Mouse (Mus musculus): Measurements from ENCODE around the gene Gm20388. TPM values are rescaled to one million over a fixed set of nuclear protein-coding genes. Genes with fewer than 3 reads are reported as not detected.

The Gm20388 gene
- polyA plus RNA-seq, 1 experiment from 2014 or later: not detected

DNA sequence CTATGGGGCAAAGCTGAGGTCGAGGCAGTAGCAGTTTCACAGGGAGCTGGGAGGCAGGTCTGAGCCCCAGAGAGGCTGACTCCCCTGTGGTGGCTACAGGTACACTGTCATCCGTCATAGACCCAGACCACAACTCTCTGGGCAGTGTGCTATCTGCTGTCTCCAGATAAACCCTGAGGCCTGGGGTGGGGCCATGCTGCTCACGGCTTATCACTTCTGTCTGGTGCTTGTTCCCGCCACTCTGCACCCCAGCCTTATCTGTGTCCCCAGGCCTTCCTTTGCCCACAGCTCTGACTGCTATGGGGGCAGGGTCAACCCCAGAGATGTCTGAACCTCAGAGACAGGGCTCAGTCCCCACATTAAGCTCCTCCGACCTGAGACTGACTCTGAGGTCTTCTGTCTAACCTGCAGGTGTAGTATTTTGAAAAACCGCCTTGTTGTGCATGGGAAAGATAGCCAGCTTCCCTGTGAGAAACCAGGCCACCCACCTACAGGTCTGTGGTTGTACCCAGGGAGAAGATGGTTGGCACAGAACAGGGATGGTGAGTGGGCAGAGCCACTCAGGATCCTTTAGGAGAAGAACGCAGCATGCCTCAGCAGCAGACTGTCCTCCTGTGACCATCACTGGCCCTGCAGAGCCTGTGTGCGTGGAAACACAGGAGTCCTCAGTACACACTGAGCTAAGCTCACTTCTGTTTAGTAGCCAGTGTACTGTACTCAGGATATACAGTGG, 461.2 kb downstream of the Gm20388 start:
- WGBS: 76% methylated on average over 8 of the region's 8 CpGs
- no peaks in the 10 kb centered on the region for H3K27me3 ChIP-seq (ENCODE audit: control insufficient read depth, insufficient read depth, low read length)
- ATAC-seq (ENCODE audit: low FRiP score): no peak
- H3K36me3 ChIP-seq (ENCODE audit: control insufficient read depth, insufficient read depth, low read length): no peaks in the 10 kb centered on the region
- H3K4me3 ChIP-seq (ENCODE audit: low read depth, low read length): no peak overlapping the region
- no peak overlapping the region; the same call in 1 of the 2 replicates for H3K9ac ChIP-seq (ENCODE audit: low read length)
- no peak for DNase-seq (ENCODE audit: low spot score, missing footprints)
- peak overlapping the region; percentile 22; the same call in 1 of the 2 replicates for H3K27ac ChIP-seq (ENCODE audit: low read depth, low read length)
- no peak overlapping the region for H3K4me2 ChIP-seq
- H3K9me3 ChIP-seq (ENCODE audit: control insufficient read depth, low read length): no peaks in the 10 kb centered on the region
- peaks cover 38% of the 10 kb centered on the region for H3K4me1 ChIP-seq (ENCODE audit: control insufficient read depth, insufficient read depth, low read length)

DNA sequence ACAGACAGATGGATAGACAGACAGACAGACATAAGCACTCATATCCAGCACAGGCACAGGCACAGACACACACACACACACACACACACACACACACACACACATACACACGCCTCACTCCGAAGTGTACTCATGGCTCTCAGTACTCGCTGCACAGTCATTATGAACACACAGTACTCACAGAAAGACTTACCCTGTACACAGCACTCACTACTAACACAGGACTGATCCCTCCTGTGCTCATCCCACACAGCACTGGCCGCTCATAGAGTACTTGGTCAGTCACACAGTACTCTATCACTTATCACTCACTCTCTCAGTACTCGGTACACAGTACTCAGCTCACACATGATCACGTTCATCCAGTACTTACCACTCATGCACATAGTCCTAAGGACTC, 462.0 kb downstream of the Gm20388 start:
- no peak for ATAC-seq (ENCODE audit: low FRiP score)
- Histone ChIP-seq H3K27ac (ENCODE audit: low read depth, low read length) (peak overlapping the region; percentile 22; the same call in 1 of the 2 replicates), H3K4me2 (no peak overlapping the region), H3K4me3 (ENCODE audit: low read depth, low read length) (no peak overlapping the region), H3K27me3 (ENCODE audit: control insufficient read depth, insufficient read depth, low read length) (no peaks in the 10 kb centered on the region), H3K9me3 (ENCODE audit: control insufficient read depth, low read length) (no peaks in the 10 kb centered on the region), H3K36me3 (ENCODE audit: control insufficient read depth, insufficient read depth, low read length) (no peaks in the 10 kb centered on the region), H3K9ac (ENCODE audit: low read length) (no peak overlapping the region), H3K4me1 (ENCODE audit: control insufficient read depth, insufficient read depth, low read length) (peaks cover 46% of the 10 kb centered on the region)
- no peak for DNase-seq (ENCODE audit: low spot score, missing footprints)
- WGBS: 87% methylated on average over 6 of the region's 6 CpGs

- Histone ChIP-seq H3K9me3 (ENCODE audit: control insufficient read depth, low read length) (no peaks in the 10 kb centered on the region), H3K27me3 (ENCODE audit: control insufficient read depth, insufficient read depth, low read length) (no peaks in the 10 kb centered on the region), H3K9ac (ENCODE audit: low read length) (no peak overlapping the region), H3K27ac (ENCODE audit: low read depth, low read length) (no peak overlapping the region), H3K36me3 (ENCODE audit: control insufficient read depth, insufficient read depth, low read length) (no peaks in the 10 kb centered on the region), H3K4me1 (ENCODE audit: control insufficient read depth, insufficient read depth, low read length) (peaks cover 47% of the 10 kb centered on the region), H3K4me2 (no peak overlapping the region), H3K4me3 (ENCODE audit: low read depth, low read length) (no peak overlapping the region)
- no peak for ATAC-seq (ENCODE audit: low FRiP score)
- WGBS: 83% methylated on average over 3 of the region's 3 CpGs
- DNase-seq (ENCODE audit: low spot score, missing footprints): no peak
These were observed 463.0 kb downstream of the Gm20388 start for GRCm38 (mm10) chr8:120373621-120374020.

- H3K4me2 ChIP-seq: no peak overlapping the region
- H3K4me3 ChIP-seq (ENCODE audit: low read depth, low read length): no peak overlapping the region
- 83% methylated on average over 1 of the region's 1 CpGs for WGBS
- no peak for ATAC-seq (ENCODE audit: low FRiP score)
- no peaks in the 10 kb centered on the region for H3K9me3 ChIP-seq (ENCODE audit: control insufficient read depth, low read length)
- peaks cover 47% of the 10 kb centered on the region for H3K4me1 ChIP-seq (ENCODE audit: control insufficient read depth, insufficient read depth, low read length)
- no peaks in the 10 kb centered on the region for H3K36me3 ChIP-seq (ENCODE audit: control insufficient read depth, insufficient read depth, low read length)
- H3K27ac ChIP-seq (ENCODE audit: low read depth, low read length): 0 out of 2 replicates have a peak overlapping the region, but pooled peaks have one; percentile 21
- no peaks in the 10 kb centered on the region for H3K27me3 ChIP-seq (ENCODE audit: control insufficient read depth, insufficient read depth, low read length)
- H3K9ac ChIP-seq (ENCODE audit: low read length): peak overlapping the region; percentile 9; the same call in 1 of the 2 replicates
- DNase-seq (ENCODE audit: low spot score, missing footprints): no peak
These were observed 463.4 kb downstream of the Gm20388 start for GRCm38 (mm10) chr8:120374070-120374469.

GRCm38 (mm10) chr8:120374514-120374913, 463.9 kb downstream of the Gm20388 start:
- ATAC-seq (ENCODE audit: low FRiP score) (peak; percentile 43), DNase-seq (ENCODE audit: low spot score, missing footprints) (no peak)
- H3K36me3 ChIP-seq (ENCODE audit: control insufficient read depth, insufficient read depth, low read length): no peaks in the 10 kb centered on the region
- H3K9me3 ChIP-seq (ENCODE audit: control insufficient read depth, low read length): no peaks in the 10 kb centered on the region
- no peaks in the 10 kb centered on the region for H3K27me3 ChIP-seq (ENCODE audit: control insufficient read depth, insufficient read depth, low read length)
- peak overlapping the region; percentile 11; the same call in 1 of the 2 replicates for H3K9ac ChIP-seq (ENCODE audit: low read length)
- H3K27ac ChIP-seq (ENCODE audit: low read depth, low read length): 0 out of 2 replicates have a peak overlapping the region, but pooled peaks have one; percentile 21
- 38% methylated on average over 9 of the region's 9 CpGs for WGBS
- peaks cover 48% of the 10 kb centered on the region for H3K4me1 ChIP-seq (ENCODE audit: control insufficient read depth, insufficient read depth, low read length)
- H3K4me3 ChIP-seq (ENCODE audit: low read depth, low read length): no peak overlapping the region
- H3K4me2 ChIP-seq: no peak overlapping the region

DNA sequence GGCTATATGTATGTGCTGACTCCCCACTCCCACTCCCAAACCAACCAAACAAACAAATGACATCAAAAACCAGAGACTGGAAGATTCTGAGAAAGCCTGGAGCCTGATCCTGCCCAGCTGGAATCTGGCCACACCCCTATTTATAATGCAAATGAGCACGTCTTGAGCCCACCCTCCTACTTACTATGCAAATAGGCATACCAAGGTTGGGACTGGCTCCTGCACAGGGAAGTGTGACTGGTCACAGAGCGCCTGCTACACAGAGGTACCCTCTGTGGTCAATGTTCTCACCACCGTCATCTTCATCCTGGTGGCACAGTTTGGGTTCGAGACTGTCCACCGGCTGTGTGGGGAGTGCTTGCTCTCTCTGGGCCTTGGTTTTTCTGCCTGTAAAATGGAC, 464.5 kb downstream of the Gm20388 start:
- H3K9ac ChIP-seq (ENCODE audit: low read length): no peak overlapping the region
- H3K27me3 ChIP-seq (ENCODE audit: control insufficient read depth, insufficient read depth, low read length): no peaks in the 10 kb centered on the region
- H3K4me2 ChIP-seq: no peak overlapping the region
- H3K9me3 ChIP-seq (ENCODE audit: control insufficient read depth, low read length): no peaks in the 10 kb centered on the region
- WGBS: 43% methylated on average over 5 of the region's 5 CpGs
- peaks cover 49% of the 10 kb centered on the region for H3K4me1 ChIP-seq (ENCODE audit: control insufficient read depth, insufficient read depth, low read length)
- H3K27ac ChIP-seq (ENCODE audit: low read depth, low read length): no peak overlapping the region
- ATAC-seq (ENCODE audit: low FRiP score): peak; percentile 58
- H3K4me3 ChIP-seq (ENCODE audit: low read depth, low read length): no peak overlapping the region
- no peaks in the 10 kb centered on the region for H3K36me3 ChIP-seq (ENCODE audit: control insufficient read depth, insufficient read depth, low read length)
- no peak for DNase-seq (ENCODE audit: low spot score, missing footprints)

GRCm38 (mm10) chr8:120376215-120376614, 465.6 kb downstream of the Gm20388 start:
- no peak overlapping the region for H3K27ac ChIP-seq (ENCODE audit: low read depth, low read length)
- H3K4me2 ChIP-seq: no peak overlapping the region
- no peaks in the 10 kb centered on the region for H3K27me3 ChIP-seq (ENCODE audit: control insufficient read depth, insufficient read depth, low read length)
- 54% methylated on average over 4 of the region's 4 CpGs for WGBS
- no peaks in the 10 kb centered on the region for H3K36me3 ChIP-seq (ENCODE audit: control insufficient read depth, insufficient read depth, low read length)
- no peak overlapping the region for H3K9ac ChIP-seq (ENCODE audit: low read length)
- H3K9me3 ChIP-seq (ENCODE audit: control insufficient read depth, low read length): no peaks in the 10 kb centered on the region
- ATAC-seq (ENCODE audit: low FRiP score) (peak; percentile 12; the same call in 1 of the 2 replicates), DNase-seq (ENCODE audit: low spot score, missing footprints) (no peak)
- H3K4me3 ChIP-seq (ENCODE audit: low read depth, low read length): no peak overlapping the region
- peaks cover 55% of the 10 kb centered on the region for H3K4me1 ChIP-seq (ENCODE audit: control insufficient read depth, insufficient read depth, low read length)

DNA sequence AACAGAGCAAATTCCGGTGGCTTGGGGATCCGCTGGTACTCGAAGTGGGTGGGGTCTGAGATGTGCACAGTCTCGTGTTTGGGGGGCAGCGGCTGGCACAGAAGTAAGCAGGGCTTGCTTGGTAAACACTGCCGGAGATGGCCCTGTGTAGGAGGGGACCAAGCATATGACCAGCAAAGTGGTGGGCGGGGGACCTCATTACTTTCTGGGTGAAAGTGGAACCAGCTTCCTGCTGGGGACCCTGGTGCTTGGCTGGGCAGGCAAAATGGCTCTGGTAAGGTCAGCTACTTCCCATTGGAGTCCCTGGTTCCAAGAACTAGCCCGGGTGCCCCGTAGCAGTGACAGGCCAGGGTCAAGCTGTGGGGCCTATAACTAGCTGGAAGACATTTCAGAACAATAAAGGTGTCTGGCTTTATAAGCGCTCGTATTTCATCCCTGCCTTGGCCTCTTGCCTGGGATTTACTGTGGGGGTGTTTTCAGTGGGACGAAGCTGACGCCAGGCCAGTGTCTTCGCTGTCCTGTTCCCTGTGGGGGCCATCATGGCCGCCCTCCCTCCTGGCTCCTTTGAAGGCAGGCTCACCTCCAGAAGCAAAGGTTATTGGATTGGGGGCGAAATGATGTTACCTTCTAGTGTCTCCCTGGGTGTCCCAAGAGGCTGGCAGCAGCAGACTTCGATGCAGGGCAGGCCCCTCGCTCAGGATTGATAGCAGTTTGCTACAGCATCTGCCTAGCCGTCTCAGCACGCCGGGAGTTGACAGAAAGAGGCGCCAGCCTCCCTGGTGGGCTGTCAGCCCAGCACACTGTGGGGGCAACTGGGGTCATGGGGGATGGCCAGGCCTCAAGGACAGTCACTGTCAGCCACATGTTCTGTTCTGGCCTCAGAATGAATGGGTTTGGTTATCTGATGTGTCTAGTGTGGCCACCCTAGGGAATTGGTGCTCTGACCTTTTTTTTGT, 466.5 kb downstream of the Gm20388 start:
- Histone ChIP-seq H3K9ac (ENCODE audit: low read length) (no peak overlapping the region), H3K4me1 (ENCODE audit: control insufficient read depth, insufficient read depth, low read length) (peaks cover 61% of the 10 kb centered on the region)

GRCm38 (mm10) chr8:120377803-120378189, 467.2 kb downstream of the Gm20388 start:
- Histone ChIP-seq H3K9ac (ENCODE audit: low read length) (no peak overlapping the region), H3K27me3 (ENCODE audit: control insufficient read depth, insufficient read depth, low read length) (no peaks in the 10 kb centered on the region)
- no peak for ATAC-seq (ENCODE audit: low FRiP score)

More for the DNA sequence above, 466.5 kb downstream of the Gm20388 start:
- 58% methylated on average over 22 of the region's 22 CpGs for WGBS
- ATAC-seq (ENCODE audit: low FRiP score) (no peak), DNase-seq (ENCODE audit: low spot score, missing footprints) (no peak)
- Histone ChIP-seq H3K4me3 (ENCODE audit: low read depth, low read length) (no peak overlapping the region), H3K36me3 (ENCODE audit: control insufficient read depth, insufficient read depth, low read length) (no peaks in the 10 kb centered on the region), H3K4me2 (no peak overlapping the region), H3K27me3 (ENCODE audit: control insufficient read depth, insufficient read depth, low read length) (no peaks in the 10 kb centered on the region), H3K27ac (ENCODE audit: low read depth, low read length) (no peak overlapping the region; the same call in 1 of the 2 replicates), H3K9me3 (ENCODE audit: control insufficient read depth, low read length) (no peaks in the 10 kb centered on the region)

More at GRCm38 (mm10) chr8:120377803-120378189, 467.2 kb downstream of the Gm20388 start:
- H3K27ac ChIP-seq (ENCODE audit: low read depth, low read length): no peak overlapping the region
- 63% methylated on average over 7 of the region's 7 CpGs for WGBS
- H3K9me3 ChIP-seq (ENCODE audit: control insufficient read depth, low read length): no peaks in the 10 kb centered on the region
- peaks cover 67% of the 10 kb centered on the region for H3K4me1 ChIP-seq (ENCODE audit: control insufficient read depth, insufficient read depth, low read length)
- no peaks in the 10 kb centered on the region for H3K36me3 ChIP-seq (ENCODE audit: control insufficient read depth, insufficient read depth, low read length)
- no peak overlapping the region for H3K4me2 ChIP-seq
- no peak overlapping the region for H3K4me3 ChIP-seq (ENCODE audit: low read depth, low read length)
- no peak for DNase-seq (ENCODE audit: low spot score, missing footprints)

Measured in midbrain, embryonic 11.5 days (tissue).